Mouse (Mus musculus) C2C12 (cell line): Measurements from ENCODE around the gene Gpr179.

ENCODE experiments used
- CTCF ChIP-seq: IDR thresholded peaks from one replicate; pipeline ENCODE4 v1.5.1; 2011; ENCODE audit not compliant: control insufficient read depth, insufficient read depth, insufficient read length
- MAX ChIP-seq: IDR thresholded peaks from one replicate; pipeline ENCODE4 v1.6.1; 2011; ENCODE audit warnings: mild to moderate bottlenecking, control low read depth
- MYOD1 ChIP-seq: IDR thresholded peaks from one replicate; pipeline ENCODE4 v1.6.1; 2011; ENCODE audit warnings: low read depth; ENCODE audit not compliant: control insufficient read depth, insufficient read length
- MYOG ChIP-seq: IDR thresholded peaks from one replicate; pipeline ENCODE4 v1.6.1; 2011; ENCODE audit not compliant: control insufficient read depth, insufficient read length; ENCODE audit errors: extremely low read depth
- USF1 ChIP-seq: IDR thresholded peaks from one replicate; pipeline ENCODE4 v1.6.1; 2011; ENCODE audit warnings: low read depth, mild to moderate bottlenecking, control low read depth, moderate library complexity

GRCm38 (mm10) chr11:97282179-97282578 lies 69.7 kb downstream of the Gpr179 start:
- TF ChIP-seq CTCF (no peak), MYOG (no peak), USF1 (no peak), MYOD1 (no peak), MAX (no peak)
